Mouse (Mus musculus) embryo, embryonic 11.5 days (tissue): ENCODE results near the gene Sox14.

ENCODE experiments used
- DNase-seq: peaks from one replicate; pipeline ENCODE4 v3.0.0-alpha.2; 2012; ENCODE audit warnings: low read depth, low spot score

Gene Sox14

GRCm38 (mm10) chr9:99850354-99850753 lies 25.6 kb downstream of the Sox14 start:
- no peak for DNase-seq

GRCm38 (mm10) chr9:99848327-99848726 lies 27.6 kb downstream of the Sox14 start:
- DNase-seq = no peak

GRCm38 (mm10) chr9:99846820-99847219 lies 29.1 kb downstream of the Sox14 start:
- peak; percentile 73 for DNase-seq

- DNase-seq = no peak
These were observed 36.6 kb downstream of the Sox14 start for GRCm38 (mm10) chr9:99839367-99839766.

GRCm38 (mm10) chr9:99838877-99839276 lies 37.1 kb downstream of the Sox14 start:
- DNase-seq = no peak

GRCm38 (mm10) chr9:99836707-99837106 lies 39.3 kb downstream of the Sox14 start:
- no peak for DNase-seq

GRCm38 (mm10) chr9:99835624-99836430 lies 40.1 kb downstream of the Sox14 start:
- DNase-seq = no peak
